Mouse (Mus musculus): Measurements from ENCODE around the gene Rgs9bp. TPM values are rescaled to one million over a fixed set of nuclear protein-coding genes. Genes with fewer than 3 reads are reported as not detected.
"Not testable (repeated sequence)": the region's sequence is repeated elsewhere in the genome, so short reads cannot be mapped to it uniquely, and the experiment has no call there.

Gene Rgs9bp
- polyA plus RNA-seq, 1 experiment from 2014 or later: 0.03 TPM

- not testable (repeated sequence) for H3K4me2 ChIP-seq (replicated peaks; ENCODE audit: low read depth, low read length); ATAC-seq (ENCODE audit: low FRiP score); H3K27me3 ChIP-seq (ENCODE audit: control insufficient read depth, insufficient read depth, low read length); H3K9ac ChIP-seq (ENCODE audit: low read depth, low read length); DNase-seq (ENCODE audit: low spot score); H3K9me3 ChIP-seq (ENCODE audit: control insufficient read depth, low read length); H3K36me3 ChIP-seq (ENCODE audit: control insufficient read depth, insufficient read depth, low read length); H3K4me1 ChIP-seq (replicated peaks; ENCODE audit: control insufficient read depth, insufficient read depth, low read length); H3K4me3 ChIP-seq (ENCODE audit: low read depth, low read length); H3K27ac ChIP-seq (ENCODE audit: low read depth, low read length)
- WGBS: 84% methylated on average over 13 of the region's 13 CpGs
Measured at GRCm38 (mm10) chr7:35565965-35566364, 19.4 kb downstream of the Rgs9bp start.

DNA sequence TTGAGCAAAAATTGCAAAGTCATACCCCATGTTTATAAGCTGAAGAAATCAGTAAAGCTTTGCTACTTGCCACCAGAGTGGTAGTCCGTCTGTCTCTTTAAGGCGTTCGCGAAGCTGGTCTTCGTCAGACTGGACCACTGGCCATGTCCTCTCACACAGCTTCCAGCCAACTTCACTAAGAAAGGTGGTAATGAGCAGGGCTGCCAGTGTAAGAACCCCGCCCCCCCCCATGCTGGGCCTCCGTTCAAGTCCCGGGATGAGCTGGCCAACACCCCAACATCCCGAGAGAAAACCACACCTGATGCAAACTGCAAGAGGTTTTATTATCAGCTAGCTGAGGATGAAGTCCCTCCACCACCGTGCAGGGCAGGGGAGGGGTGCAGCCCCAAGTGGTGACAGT is 20.5 kb downstream of the Rgs9bp start:
- DNase-seq (ENCODE audit: low spot score); H3K27me3 ChIP-seq (ENCODE audit: control insufficient read depth, insufficient read depth, low read length); H3K4me3 ChIP-seq (ENCODE audit: low read depth, low read length); H3K9me3 ChIP-seq (ENCODE audit: control insufficient read depth, low read length); H3K27ac ChIP-seq (ENCODE audit: low read depth, low read length); H3K9ac ChIP-seq (ENCODE audit: low read depth, low read length); H3K4me2 ChIP-seq (replicated peaks; ENCODE audit: low read depth, low read length); H3K4me1 ChIP-seq (replicated peaks; ENCODE audit: control insufficient read depth, insufficient read depth, low read length); H3K36me3 ChIP-seq (ENCODE audit: control insufficient read depth, insufficient read depth, low read length); ATAC-seq (ENCODE audit: low FRiP score): not testable (repeated sequence)
- 87% methylated on average over 10 of the region's 10 CpGs for WGBS

- Histone ChIP-seq H3K36me3 (ENCODE audit: control insufficient read depth, insufficient read depth, low read length) (no peaks in the 10 kb centered on the region), H3K27ac (ENCODE audit: low read depth, low read length) (no peak overlapping the region), H3K4me1 (replicated peaks; ENCODE audit: control insufficient read depth, insufficient read depth, low read length) (no peaks in the 10 kb centered on the region), H3K4me3 (ENCODE audit: low read depth, low read length) (no peak overlapping the region), H3K9ac (ENCODE audit: low read depth, low read length) (no peak overlapping the region), H3K4me2 (replicated peaks; ENCODE audit: low read depth, low read length) (no peak overlapping the region), H3K9me3 (ENCODE audit: control insufficient read depth, low read length) (no peaks in the 10 kb centered on the region), H3K27me3 (ENCODE audit: control insufficient read depth, insufficient read depth, low read length) (no peaks in the 10 kb centered on the region)
- DNase-seq (ENCODE audit: low spot score) (no peak), ATAC-seq (ENCODE audit: low FRiP score) (no peak)
- 95% methylated on average over 2 of the region's 2 CpGs for WGBS
Measured at GRCm38 (mm10) chr7:35564067-35564865, 21.1 kb downstream of the Rgs9bp start.

- H3K4me2 ChIP-seq (replicated peaks; ENCODE audit: low read depth, low read length): no peak overlapping the region
- no peak for ATAC-seq (ENCODE audit: low FRiP score)
- H3K9me3 ChIP-seq (ENCODE audit: control insufficient read depth, low read length): no peaks in the 10 kb centered on the region
- no peak overlapping the region for H3K4me3 ChIP-seq (ENCODE audit: low read depth, low read length)
- DNase-seq (ENCODE audit: low spot score): no peak
- H3K4me1 ChIP-seq (replicated peaks; ENCODE audit: control insufficient read depth, insufficient read depth, low read length): no peaks in the 10 kb centered on the region
- no peak overlapping the region for H3K27ac ChIP-seq (ENCODE audit: low read depth, low read length)
- WGBS: 76% methylated on average over 11 of the region's 11 CpGs
- no peaks in the 10 kb centered on the region for H3K36me3 ChIP-seq (ENCODE audit: control insufficient read depth, insufficient read depth, low read length)
- H3K27me3 ChIP-seq (ENCODE audit: control insufficient read depth, insufficient read depth, low read length): no peaks in the 10 kb centered on the region
- H3K9ac ChIP-seq (ENCODE audit: low read depth, low read length): no peak overlapping the region
Measured at GRCm38 (mm10) chr7:35563071-35563470, 22.3 kb downstream of the Rgs9bp start.

GRCm38 (mm10) chr7:35559838-35560237 is 25.5 kb downstream of the Rgs9bp start:
- Histone ChIP-seq H3K4me1 (replicated peaks; ENCODE audit: control insufficient read depth, insufficient read depth, low read length) (peaks cover 3% of the 10 kb centered on the region; the same call in 1 of the 2 replicates), H3K27ac (ENCODE audit: low read depth, low read length) (no peak overlapping the region), H3K36me3 (ENCODE audit: control insufficient read depth, insufficient read depth, low read length) (no peaks in the 10 kb centered on the region), H3K9ac (ENCODE audit: low read depth, low read length) (no peak overlapping the region), H3K9me3 (ENCODE audit: control insufficient read depth, low read length) (no peaks in the 10 kb centered on the region), H3K4me3 (ENCODE audit: low read depth, low read length) (no peak overlapping the region), H3K4me2 (replicated peaks; ENCODE audit: low read depth, low read length) (no peak overlapping the region), H3K27me3 (ENCODE audit: control insufficient read depth, insufficient read depth, low read length) (no peaks in the 10 kb centered on the region)
- ATAC-seq (ENCODE audit: low FRiP score) (no peak), DNase-seq (ENCODE audit: low spot score) (no peak)
- WGBS: 91% methylated on average over 3 of the region's 3 CpGs

DNA sequence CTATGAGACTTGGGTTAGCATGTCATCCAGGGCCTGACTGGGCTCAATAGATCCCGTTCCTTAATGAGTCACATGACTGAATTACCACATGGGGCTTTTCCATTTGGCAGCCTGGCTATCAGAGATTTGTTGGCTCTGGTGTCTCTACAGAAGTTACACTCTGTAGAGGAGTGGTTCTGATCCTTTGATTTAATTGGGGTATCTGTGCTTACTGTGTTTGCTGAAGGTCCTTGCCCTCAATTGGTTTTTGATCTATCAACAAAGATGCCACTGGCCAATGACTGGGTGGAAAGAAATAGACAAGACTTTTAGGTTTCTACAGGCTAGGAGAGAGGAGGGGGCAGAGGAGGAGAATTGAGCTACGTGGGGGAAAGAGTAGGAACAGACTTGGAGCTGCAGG is 26.7 kb downstream of the Rgs9bp start:
- no peak overlapping the region for H3K9ac ChIP-seq (ENCODE audit: low read depth, low read length)
- DNase-seq (ENCODE audit: low spot score) (no peak), ATAC-seq (ENCODE audit: low FRiP score) (no peak)
- no peaks in the 10 kb centered on the region for H3K36me3 ChIP-seq (ENCODE audit: control insufficient read depth, insufficient read depth, low read length)
- WGBS: 59% methylated on average over 2 of the region's 2 CpGs
- H3K4me3 ChIP-seq (ENCODE audit: low read depth, low read length): no peak overlapping the region
- no peaks in the 10 kb centered on the region for H3K9me3 ChIP-seq (ENCODE audit: control insufficient read depth, low read length)
- no peaks in the 10 kb centered on the region for H3K27me3 ChIP-seq (ENCODE audit: control insufficient read depth, insufficient read depth, low read length)
- H3K4me2 ChIP-seq (replicated peaks; ENCODE audit: low read depth, low read length): no peak overlapping the region
- no peak overlapping the region for H3K27ac ChIP-seq (ENCODE audit: low read depth, low read length)
- peaks cover 3% of the 10 kb centered on the region; the same call in 1 of the 2 replicates for H3K4me1 ChIP-seq (replicated peaks; ENCODE audit: control insufficient read depth, insufficient read depth, low read length)

DNA sequence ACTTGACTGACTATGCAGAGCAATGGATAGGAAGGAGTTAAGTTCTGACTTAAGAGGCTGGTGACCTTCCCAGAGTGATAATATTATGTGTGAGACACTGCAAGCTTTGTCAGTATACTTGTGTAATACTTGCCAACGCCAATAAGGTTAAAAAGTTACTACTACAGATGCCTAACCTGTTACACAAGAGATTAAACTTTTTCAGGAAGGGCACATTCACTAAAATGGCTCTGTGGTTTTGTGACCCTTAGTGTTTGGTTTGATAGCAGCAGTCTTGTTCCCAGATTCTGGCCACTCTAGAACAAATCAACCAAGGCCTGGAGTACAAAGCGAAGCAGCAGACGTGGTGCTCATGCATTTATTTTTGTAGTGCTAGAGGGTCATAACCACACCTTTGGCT is 27.8 kb downstream of the Rgs9bp start:
- H3K27ac ChIP-seq (ENCODE audit: low read depth, low read length): no peak overlapping the region
- H3K27me3 ChIP-seq (ENCODE audit: control insufficient read depth, insufficient read depth, low read length): no peaks in the 10 kb centered on the region
- H3K9ac ChIP-seq (ENCODE audit: low read depth, low read length): no peak overlapping the region
- DNase-seq (ENCODE audit: low spot score) (no peak), ATAC-seq (ENCODE audit: low FRiP score) (no peak)
- H3K36me3 ChIP-seq (ENCODE audit: control insufficient read depth, insufficient read depth, low read length): no peaks in the 10 kb centered on the region
- H3K4me2 ChIP-seq (replicated peaks; ENCODE audit: low read depth, low read length): no peak overlapping the region
- H3K4me3 ChIP-seq (ENCODE audit: low read depth, low read length): no peak overlapping the region
- 90% methylated on average over 3 of the region's 3 CpGs for WGBS
- H3K4me1 ChIP-seq (replicated peaks; ENCODE audit: control insufficient read depth, insufficient read depth, low read length): peaks cover 3% of the 10 kb centered on the region; the same call in 1 of the 2 replicates
- H3K9me3 ChIP-seq (ENCODE audit: control insufficient read depth, low read length): no peaks in the 10 kb centered on the region

DNA sequence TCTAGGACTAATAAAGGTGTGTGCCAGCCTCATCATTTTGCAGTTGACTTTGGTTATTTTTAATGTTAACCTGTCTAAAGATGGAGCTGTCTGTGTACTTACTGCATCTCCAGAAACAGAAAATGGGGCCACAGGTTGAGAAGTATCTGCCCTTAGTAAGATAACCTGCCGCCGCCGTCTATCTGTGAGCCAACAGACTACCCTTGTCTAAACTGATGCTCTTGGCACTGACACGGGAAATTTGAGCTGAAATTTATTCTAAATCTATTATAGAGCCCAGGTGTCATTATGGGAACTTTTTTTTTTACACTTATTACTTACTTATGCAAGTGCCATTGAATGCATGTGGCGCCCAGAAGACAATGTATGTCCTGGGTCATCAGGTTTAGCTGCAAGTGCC is 28.5 kb downstream of the Rgs9bp start:
- Histone ChIP-seq H3K27ac (ENCODE audit: low read depth, low read length) (no peak overlapping the region), H3K27me3 (ENCODE audit: control insufficient read depth, insufficient read depth, low read length) (no peaks in the 10 kb centered on the region), H3K4me3 (ENCODE audit: low read depth, low read length) (no peak overlapping the region), H3K4me1 (replicated peaks; ENCODE audit: control insufficient read depth, insufficient read depth, low read length) (peaks cover 3% of the 10 kb centered on the region; the same call in 1 of the 2 replicates), H3K9ac (ENCODE audit: low read depth, low read length) (no peak overlapping the region), H3K4me2 (replicated peaks; ENCODE audit: low read depth, low read length) (no peak overlapping the region), H3K9me3 (ENCODE audit: control insufficient read depth, low read length) (no peaks in the 10 kb centered on the region), H3K36me3 (ENCODE audit: control insufficient read depth, insufficient read depth, low read length) (no peaks in the 10 kb centered on the region)
- ATAC-seq (ENCODE audit: low FRiP score): no peak
- 85% methylated on average over 5 of the region's 5 CpGs for WGBS
- DNase-seq (ENCODE audit: low spot score): no peak

GRCm38 (mm10) chr7:35556205-35556603 is 29.2 kb downstream of the Rgs9bp start, which contains the start of gene Nudt19:
Nudt19 (minus strand) TSS chr7:35556304.
- Histone ChIP-seq H3K4me2 (replicated peaks; ENCODE audit: low read depth, low read length) (peak within 1 kb of the TSS; percentile 91), H3K9ac (ENCODE audit: low read depth, low read length) (peak within 1 kb of the TSS; percentile 70), H3K9me3 (ENCODE audit: control insufficient read depth, low read length) (no peaks in the 10 kb centered on the region), H3K4me1 (replicated peaks; ENCODE audit: control insufficient read depth, insufficient read depth, low read length) (peaks cover 3% of the 10 kb centered on the region; the same call in 1 of the 2 replicates), H3K4me3 (ENCODE audit: low read depth, low read length) (peak within 1 kb of the TSS; percentile 60), H3K27me3 (ENCODE audit: control insufficient read depth, insufficient read depth, low read length) (no peaks in the 10 kb centered on the region), H3K27ac (ENCODE audit: low read depth, low read length) (peak within 1 kb of the TSS; percentile 94), H3K36me3 (ENCODE audit: control insufficient read depth, insufficient read depth, low read length) (no peaks in the 10 kb centered on the region)
- DNase-seq (ENCODE audit: low spot score) (no peak), ATAC-seq (ENCODE audit: low FRiP score) (no peak)
- 73% methylated on average over 4 of the region's 4 CpGs for WGBS

Data from hindbrain, embryonic 11.5 days (tissue).